Mouse (Mus musculus): ENCODE data around the gene Usp6nl.
A peak's percentile ranks its signal among the peaks of the same experiment; 100 is the strongest.

Usp6nl gene

GRCm38 (mm10) chr2:6412645-6413044 lies 90.2 kb downstream of the Usp6nl start:
- DNase-seq (ENCODE audit: low spot score in 2 of 2), result no peak

- no peak for DNase-seq (ENCODE audit: low spot score in 2 of 2)
Observed at GRCm38 (mm10) chr2:6413723-6414122, 91.3 kb downstream of the Usp6nl start.

- no peak for DNase-seq (ENCODE audit: low spot score in 2 of 2)
Observed at GRCm38 (mm10) chr2:6414400-6414799, 91.9 kb downstream of the Usp6nl start.

GRCm38 (mm10) chr2:6417158-6417557 lies 94.7 kb downstream of the Usp6nl start:
- DNase-seq (ENCODE audit: low spot score in 2 of 2), result no peak

GRCm38 (mm10) chr2:6423661-6424550 lies 101.4 kb downstream of the Usp6nl start:
- DNase-seq (ENCODE audit: low spot score in 2 of 2), result no peak

GRCm38 (mm10) chr2:6424851-6425250 lies 102.4 kb downstream of the Usp6nl start:
- no peak for DNase-seq (ENCODE audit: low spot score in 2 of 2)

- peak; percentile 63 to 65 for DNase-seq (ENCODE audit: low spot score in 2 of 2)
Observed at GRCm38 (mm10) chr2:6436085-6436950, 113.9 kb downstream of the Usp6nl start.

GRCm38 (mm10) chr2:6441688-6442087 lies 119.2 kb downstream of the Usp6nl start:
- DNase-seq (ENCODE audit: low spot score in 2 of 2), result no peak

- DNase-seq (ENCODE audit: low spot score in 2 of 2), result no peak
Observed at GRCm38 (mm10) chr2:6442302-6442701, 119.8 kb downstream of the Usp6nl start.

GRCm38 (mm10) chr2:6444015-6444414 lies 121.5 kb downstream of the Usp6nl start:
- DNase-seq (ENCODE audit: low spot score in 2 of 2), result no peak

GRCm38 (mm10) chr2:6444723-6445169 lies 122.3 kb downstream of the Usp6nl start:
- DNase-seq (ENCODE audit: low spot score in 2 of 2), result no peak

- DNase-seq (ENCODE audit: low spot score in 2 of 2), result no peak
Observed at GRCm38 (mm10) chr2:6445858-6446257, 123.4 kb downstream of the Usp6nl start.

GRCm38 (mm10) chr2:6448880-6449279 lies 126.4 kb downstream of the Usp6nl start:
- DNase-seq (ENCODE audit: low spot score in 2 of 2), result no peak

GRCm38 (mm10) chr2:6449656-6450055 lies 127.2 kb downstream of the Usp6nl start:
- no peak for DNase-seq (ENCODE audit: low spot score in 2 of 2)

- no peak for DNase-seq (ENCODE audit: low spot score in 2 of 2)
Observed at GRCm38 (mm10) chr2:6450544-6450943, 128.1 kb downstream of the Usp6nl start.

GRCm38 (mm10) chr2:6454941-6455516 lies 132.6 kb downstream of the Usp6nl start:
- no peak for DNase-seq (ENCODE audit: low spot score in 2 of 2)

- DNase-seq (ENCODE audit: low spot score in 2 of 2), result no peak
Observed at GRCm38 (mm10) chr2:6459282-6460047, 137.0 kb downstream of the Usp6nl start.

- DNase-seq (ENCODE audit: low spot score in 2 of 2), result peak; percentile 28 to 33
Observed at GRCm38 (mm10) chr2:6462306-6462705, 139.8 kb downstream of the Usp6nl start.

GRCm38 (mm10) chr2:6463772-6464661 lies 141.6 kb downstream of the Usp6nl start:
- DNase-seq (ENCODE audit: low spot score in 2 of 2), result no peak

- no peak for DNase-seq (ENCODE audit: low spot score in 2 of 2)
Observed at GRCm38 (mm10) chr2:6466396-6466795, 143.9 kb downstream of the Usp6nl start.

All from frontal cortex, postnatal 36 days (tissue).